In the genomic region with DNA sequence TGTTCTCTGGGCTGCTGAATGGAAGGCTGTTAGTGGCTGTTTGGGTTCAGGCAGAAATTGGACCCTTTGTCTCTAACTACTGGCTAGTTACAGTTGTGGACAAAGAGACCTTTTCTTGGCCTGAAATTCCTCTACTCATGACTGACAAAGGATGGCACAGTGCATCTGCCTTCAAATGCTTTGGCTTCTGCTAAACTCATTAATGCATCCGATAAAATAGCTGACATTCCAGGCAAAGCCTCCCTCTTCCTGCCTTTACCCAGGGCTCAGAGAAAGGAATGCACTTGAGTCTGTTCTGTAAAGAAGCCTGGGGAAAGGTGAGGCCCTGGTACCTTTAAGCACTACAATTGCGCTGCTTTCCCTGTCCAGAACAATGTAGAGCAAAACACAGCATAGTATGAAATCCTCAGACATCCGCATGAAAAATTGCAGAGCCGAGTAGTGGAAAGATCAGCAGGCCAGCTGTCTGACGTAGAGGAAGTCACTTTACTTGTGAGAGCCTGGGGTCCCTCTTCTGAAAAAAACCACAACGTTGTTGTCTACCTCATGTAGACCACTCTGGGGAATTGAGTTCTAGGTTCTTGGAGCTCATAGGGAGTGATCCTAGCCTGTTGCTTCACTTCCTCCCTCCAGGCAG, we compare ENCODE assay signal across 9 mouse cellular contexts.
DNase-seq lines count a peak whose midpoint lies in the region; ATAC-seq lines count a peak whose summit lies in the region.
"Had no signal": no experiment of that assay in that cellular context is flagged by ENCODE, and none has a peak within 500 bp of the region (broad histone marks: within the 10 kb centered on the region; RNA-seq: fewer than 3 reads in every experiment).

No protein-coding gene starts in this region.

- peak overlapping the region; percentile 32 for H3K27ac ChIP-seq in kidney, embryonic 16.5 days (ENCODE audit: low read length)
- peak overlapping the region; percentile 32; the same call in 1 of the 2 replicates for H3K27ac ChIP-seq in limb, embryonic 10.5 days

- no peak for DNase-seq in kidney, adult 11 months
- DNase-seq in R1 (ENCODE audit: low read depth, low spot score), result peak; percentile 82
- DNase-seq in limb, embryonic 10.5 days (ENCODE audit: low spot score), result no peak
- no peak for DNase-seq in spleen, postnatal 36 days (ENCODE audit: low spot score in 2 of 2)
- DNase-seq in left cerebral cortex, postnatal 4 days, result no peak
- no peak for DNase-seq in adrenal gland, postnatal 10 days
- DNase-seq: thymus, postnatal 36 days had no signal

- no peaks in the 10 kb centered on the region for H3K36me3 ChIP-seq in kidney, embryonic 16.5 days (ENCODE audit: insufficient read depth, low read length)
- H3K36me3 ChIP-seq in limb, embryonic 10.5 days, result no peaks in the 10 kb centered on the region

- intact Hi-C loops in left cerebral cortex, postnatal 4 days (cut with DNase I), result no loop called here

- no peaks in the 10 kb centered on the region for H3K9me3 ChIP-seq in kidney, embryonic 16.5 days (ENCODE audit: low read length)
- no peaks in the 10 kb centered on the region for H3K9me3 ChIP-seq in limb, embryonic 10.5 days (replicated peaks)

- peaks cover 17% of the 10 kb centered on the region for H3K4me1 ChIP-seq in kidney, embryonic 16.5 days (ENCODE audit: insufficient read depth, low read length)
- H3K4me1 ChIP-seq in limb, embryonic 10.5 days, result peaks cover 17% of the 10 kb centered on the region

- peak overlapping the region; percentile 35 for H3K9ac ChIP-seq in kidney, embryonic 16.5 days (replicated peaks; ENCODE audit: low read length)

- WGBS in kidney, embryonic 16.5 days, result 37% methylated on average over 6 of the region's 6 CpGs
- 73% methylated on average over 6 of the region's 6 CpGs for WGBS in limb, embryonic 10.5 days

- peak; percentile 62 for ATAC-seq in kidney, embryonic 16.5 days (ENCODE audit: low FRiP score, low TSS enrichment)
- ATAC-seq in common myeloid progenitor, adult 5-6 weeks (replicated peaks; ENCODE audit: low read depth, poor library complexity, severe bottlenecking), result peak; percentile 55

- no peaks in the 10 kb centered on the region for H3K27me3 ChIP-seq in kidney, embryonic 16.5 days (ENCODE audit: insufficient read depth, low read length)
- no peaks in the 10 kb centered on the region for H3K27me3 ChIP-seq in limb, embryonic 10.5 days (ENCODE audit: low read depth, poor library complexity, severe bottlenecking)

- no peak overlapping the region for H3K4me2 ChIP-seq in kidney, embryonic 16.5 days (replicated peaks; ENCODE audit: low read depth, low read length)

- H3K4me3 ChIP-seq in kidney, embryonic 16.5 days (ENCODE audit: low read length), result no peak overlapping the region
- H3K4me3 ChIP-seq in limb, embryonic 10.5 days, result no peak overlapping the region
